Mouse (Mus musculus) monocyte, adult 59 days (primary cell): ENCODE results near the gene Zbtb41. TPM values are rescaled to one million over a fixed set of nuclear protein-coding genes. Genes with fewer than 3 reads are reported as not detected.

Source experiments
- total RNA-seq, 2 experiments: library from RNA; stranded (reverse); gene quantifications; one replicate each; pipeline ENCODE4 v1.2.4; 2023

Gene Zbtb41
- 10 to 100 TPM; 11.5 to 13.2 TPM for total RNA-seq

GRCm38 (mm10) chr1:139421875-139422791, at the start of gene Zbtb41:
Gene Zbtb41 (plus strand): TSS chr1:139422288.

GRCm38 (mm10) chr1:139376638-139377286, 45.3 kb upstream of the Zbtb41 start, which contains the start of gene Crb1:
Gene Crb1 (minus strand): TSS chr1:139377100.

GRCm38 (mm10) chr1:139454340-139455225, 32.5 kb downstream of the Zbtb41 start, which contains the start of gene Aspm:
Gene Aspm (plus strand): TSS chr1:139454772.

GRCm38 (mm10) chr1:139501258-139501752, 79.2 kb downstream of the Zbtb41 start, which contains the start of gene F13b:
Gene F13b (plus strand): TSS chr1:139501702.

Other genes starting within 250 kb of the Zbtb41 start
- not detected for gene Crb1, start 45.2 kb upstream of the Zbtb41 start, total RNA-seq
- 1 to 10 TPM; 1.1 to 2.3 TPM for gene Aspm, start 32.5 kb downstream of the Zbtb41 start, total RNA-seq
- gene F13b, start 79.4 kb downstream of the Zbtb41 start, total RNA-seq: not detected
- gene Cfhr1, start 138.0 kb downstream of the Zbtb41 start, total RNA-seq: not detected